Mouse (Mus musculus): ENCODE measurements at regions not wholly inside any gene's neighbourhood (a gene's known extent, or its start where the extent isn't known, plus 50 kb on each side); places are given as distances from the start of the nearest gene placed in this dataset.

- no peak for DNase-seq
Measured at GRCm38 (mm10) chr11:19073265-19073664, 54.5 kb upstream of the Meis1 start.

- no peak for DNase-seq
Measured at GRCm38 (mm10) chr11:19073887-19074564, 55.2 kb upstream of the Meis1 start.

- DNase-seq: no peak
Measured at GRCm38 (mm10) chr11:19091101-19091857, 72.5 kb upstream of the Meis1 start.

- DNase-seq: no peak
Measured at GRCm38 (mm10) chr11:19092967-19093745, 74.4 kb upstream of the Meis1 start.

GRCm38 (mm10) chr11:19093749-19094148, 75.0 kb upstream of the Meis1 start:
- DNase-seq: no peak

- no peak for DNase-seq
Measured at GRCm38 (mm10) chr11:19094183-19094582, 75.4 kb upstream of the Meis1 start.

GRCm38 (mm10) chr11:19102981-19103568, 84.3 kb upstream of the Meis1 start:
- no peak for DNase-seq

- DNase-seq: no peak
Measured at GRCm38 (mm10) chr11:19107180-19107579, 88.4 kb upstream of the Meis1 start.

- no peak for DNase-seq
Measured at GRCm38 (mm10) chr11:19109055-19109454, 90.3 kb upstream of the Meis1 start.

- DNase-seq: peak; percentile 64
Measured at GRCm38 (mm10) chr11:19111916-19112575, 93.3 kb upstream of the Meis1 start.

GRCm38 (mm10) chr11:19117121-19117520, 98.3 kb upstream of the Meis1 start:
- DNase-seq: no peak

- DNase-seq: no peak
Measured at GRCm38 (mm10) chr11:19118258-19118657, 99.5 kb upstream of the Meis1 start.

GRCm38 (mm10) chr11:19119927-19120827, 101.4 kb upstream of the Meis1 start:
- DNase-seq: peak; percentile 10

- DNase-seq: no peak
Measured at GRCm38 (mm10) chr11:19120871-19121270, 102.1 kb upstream of the Meis1 start.

GRCm38 (mm10) chr11:19135375-19136050, 116.7 kb upstream of the Meis1 start:
- DNase-seq: no peak

- DNase-seq: peak; percentile 66
Measured at GRCm38 (mm10) chr11:19138423-19138822, 119.6 kb upstream of the Meis1 start.

- DNase-seq: no peak
Measured at GRCm38 (mm10) chr11:19138831-19139230, 120.0 kb upstream of the Meis1 start.

GRCm38 (mm10) chr11:19143267-19144000, 124.6 kb upstream of the Meis1 start:
- no peak for DNase-seq

GRCm38 (mm10) chr11:19144506-19144905, 125.7 kb upstream of the Meis1 start:
- DNase-seq: no peak

GRCm38 (mm10) chr11:19145263-19145662, 126.5 kb upstream of the Meis1 start:
- DNase-seq: no peak

Measured in lung, postnatal 14 days (tissue).